Mouse (Mus musculus): ENCODE data around the gene Gmcl1.

Gene Gmcl1

GRCm38 (mm10) chr6:86660161-86660877 lies 72.9 kb downstream of the Gmcl1 start:
- DNase-seq (ENCODE audit: low spot score) = no peak

GRCm38 (mm10) chr6:86658501-86658900 lies 74.7 kb downstream of the Gmcl1 start:
- DNase-seq (ENCODE audit: low spot score) = no peak

GRCm38 (mm10) chr6:86654270-86654916 lies 78.8 kb downstream of the Gmcl1 start:
- no peak for DNase-seq (ENCODE audit: low spot score)

GRCm38 (mm10) chr6:86653026-86653425 lies 80.2 kb downstream of the Gmcl1 start:
- DNase-seq (ENCODE audit: low spot score) = no peak

GRCm38 (mm10) chr6:86646143-86646542 lies 87.0 kb downstream of the Gmcl1 start:
- no peak for DNase-seq (ENCODE audit: low spot score)

- DNase-seq (ENCODE audit: low spot score) = no peak
These were observed 87.6 kb downstream of the Gmcl1 start for GRCm38 (mm10) chr6:86645551-86645950.

GRCm38 (mm10) chr6:86644775-86645400 lies 88.3 kb downstream of the Gmcl1 start:
- no peak for DNase-seq (ENCODE audit: low spot score)
